Mouse (Mus musculus) hindbrain, postnatal 0 days (tissue): ENCODE data around the gene Bcl9. TPM values are rescaled to one million over a fixed set of nuclear protein-coding genes. Genes with fewer than 3 reads are reported as not detected.
A peak's percentile ranks its signal among the peaks of the same experiment; 100 is the strongest.

ENCODE experiments used
- ATAC-seq: fragments of 200-750 bp; cut with Nextera tagmentation; 2 replicates; pipeline ENCODE4 v1.8.0; 2017; ENCODE audit warnings: mild to moderate bottlenecking, moderate TSS enrichment, moderate library complexity
- DNase-seq: peaks from one replicate; pipeline ENCODE4 v3.0.0-alpha.2; 2015; ENCODE audit warnings: low spot score
- H3K27ac ChIP-seq: fragments of 300-500 bp; sonication (generic); 2 replicates; pipeline ENCODE4 v1.5.1; 2014; ENCODE audit warnings: mild to moderate bottlenecking
- H3K27me3 ChIP-seq: fragments of 300-500 bp; sonication (generic); 2 replicates; pipeline ENCODE4 v1.6.1; 2014; ENCODE audit warnings: low read length, mixed read lengths; ENCODE audit not compliant: insufficient read depth
- H3K36me3 ChIP-seq: fragments of 300-500 bp; sonication (generic); 2 replicates; pipeline ENCODE4 v1.6.1; 2014; ENCODE audit warnings: low read length, mixed read lengths; ENCODE audit not compliant: insufficient read depth
- H3K4me1 ChIP-seq: fragments of 300-500 bp; sonication (generic); 2 replicates; pipeline ENCODE4 v1.6.1; 2014; ENCODE audit warnings: antibody characterized with exemption, low read length, mixed read lengths; ENCODE audit not compliant: insufficient read depth
- H3K4me2 ChIP-seq: fragments of 300-500 bp; sonication (generic); 2 replicates; pipeline ENCODE4 v1.6.1; 2014; ENCODE audit warnings: low read depth, mild to moderate bottlenecking, low read length, moderate library complexity, mixed read lengths
- H3K4me3 ChIP-seq: fragments of 300-500 bp; sonication (generic); 2 replicates; pipeline ENCODE4 v1.5.1; 2014; ENCODE audit warnings: low read length
- H3K9ac ChIP-seq: fragments of 300-500 bp; sonication (generic); replicated peaks from 2 replicates; pipeline ENCODE4 v1.6.1; 2014; ENCODE audit warnings: mild to moderate bottlenecking, low read length, moderate library complexity, mixed read lengths
- H3K9me3 ChIP-seq: fragments of 300-500 bp; sonication (generic); 2 replicates; pipeline ENCODE4 v1.6.1; 2016; ENCODE audit warnings: low read length, mixed read lengths
- CTCF ChIP-seq: IDR thresholded peaks from 2 replicates; pipeline ENCODE4 v1.5.1; 2016; ENCODE audit warnings: antibody characterized with exemption, control low read depth, low read depth
- WGBS: fragments of 180-500 bp; shearing (Covaris S2); extraction: QIAGEN DNeasy Blood & Tissue Kit; methylation state at CpG from one replicate; pipeline ENCODE4 v1.1.7; 2014; 5-methylcytosine and 5-hydroxymethylcytosine counted together
- polyA plus RNA-seq: library from polyadenylated mRNA; unstranded; fragments of >200 nt; fragmentation: Nextera tagmentation; extraction: Ambion mirVana; gene quantifications from 2 replicates; pipeline ENCODE4 v1.2.1, GENCODE M21; 2015
- total RNA-seq: library from RNA; depleted of rRNA; stranded (reverse); fragments of >200 nt; gene quantifications from 2 replicates; pipeline ENCODE4 v1.2.3, GENCODE M21; 2014

Bcl9 gene
- total and polyA plus RNA-seq, 2 experiments from 2014 or later = 30.3 to 53.8 TPM

GRCm38 (mm10) chr3:97227259-97228005 lies 70.3 kb downstream of the Bcl9 start:
- Histone ChIP-seq H3K9ac (peak overlapping the region; percentile 92), H3K36me3 (no peaks in the 10 kb centered on the region), H3K27ac (peak overlapping the region; percentile 83), H3K9me3 (no peaks in the 10 kb centered on the region), H3K4me1 (peaks cover 27% of the 10 kb centered on the region), H3K4me2 (peak overlapping the region; percentile 74), H3K27me3 (no peaks in the 10 kb centered on the region), H3K4me3 (peak overlapping the region; percentile 92)
- 1% methylated on average over 27 of the region's 79 CpGs for WGBS
- DNase-seq (peak; percentile 96), ATAC-seq (peak; percentile 95)
- TF ChIP-seq CTCF = no peak; the same call in 1 of the 2 replicates

GRCm38 (mm10) chr3:97226719-97227118 lies 71.0 kb downstream of the Bcl9 start:
- peak overlapping the region; percentile 83 for H3K27ac ChIP-seq
- H3K27me3 ChIP-seq = no peaks in the 10 kb centered on the region
- TF ChIP-seq CTCF = no peak
- ATAC-seq (peak; percentile 25; the same call in 1 of the 2 replicates), DNase-seq (no peak)
- under 1% methylated on average over 18 of the region's 18 CpGs for WGBS
- peak overlapping the region; percentile 92 for H3K4me3 ChIP-seq
- 0 out of 2 replicates have a peak, but pooled peaks cover 4% of the 10 kb centered on the region for H3K36me3 ChIP-seq
- H3K9me3 ChIP-seq = no peaks in the 10 kb centered on the region
- H3K4me1 ChIP-seq = peaks cover 27% of the 10 kb centered on the region
- peak overlapping the region; percentile 92 for H3K9ac ChIP-seq
- peak overlapping the region; percentile 74 for H3K4me2 ChIP-seq

GRCm38 (mm10) chr3:97225231-97225630 lies 72.5 kb downstream of the Bcl9 start:
- Histone ChIP-seq H3K9me3 (no peaks in the 10 kb centered on the region), H3K4me2 (no peak overlapping the region), H3K27ac (no peak overlapping the region), H3K9ac (no peak overlapping the region), H3K36me3 (peaks cover 11% of the 10 kb centered on the region; the same call in 1 of the 2 replicates), H3K4me3 (no peak overlapping the region), H3K4me1 (peaks cover 27% of the 10 kb centered on the region), H3K27me3 (no peaks in the 10 kb centered on the region)
- DNase-seq (no peak), ATAC-seq (no peak)
- WGBS = 70% methylated on average over 5 of the region's 5 CpGs
- no peak for TF ChIP-seq CTCF

GRCm38 (mm10) chr3:97223261-97223660 lies 74.5 kb downstream of the Bcl9 start:
- 66% methylated on average over 9 of the region's 9 CpGs for WGBS
- Histone ChIP-seq H3K27ac (no peak overlapping the region), H3K4me3 (no peak overlapping the region), H3K36me3 (peaks cover 18% of the 10 kb centered on the region; the same call in 1 of the 2 replicates), H3K9ac (no peak overlapping the region), H3K4me1 (peaks cover 23% of the 10 kb centered on the region), H3K9me3 (no peaks in the 10 kb centered on the region), H3K27me3 (no peaks in the 10 kb centered on the region), H3K4me2 (no peak overlapping the region)
- no peak for TF ChIP-seq CTCF
- ATAC-seq = no peak
- no peak for DNase-seq

GRCm38 (mm10) chr3:97215526-97215925 lies 82.2 kb downstream of the Bcl9 start:
- TF ChIP-seq CTCF = no peak
- peaks cover 58% of the 10 kb centered on the region for H3K36me3 ChIP-seq
- no peaks in the 10 kb centered on the region for H3K9me3 ChIP-seq
- H3K4me3 ChIP-seq = no peak overlapping the region
- no peaks in the 10 kb centered on the region for H3K4me1 ChIP-seq
- no peak overlapping the region for H3K9ac ChIP-seq
- no peak overlapping the region for H3K4me2 ChIP-seq
- DNase-seq = no peak
- H3K27me3 ChIP-seq = no peaks in the 10 kb centered on the region
- 64% methylated on average over 3 of the region's 3 CpGs for WGBS
- no peak overlapping the region for H3K27ac ChIP-seq
- ATAC-seq = no peak

- Histone ChIP-seq H3K9ac (no peak overlapping the region), H3K4me3 (no peak overlapping the region), H3K9me3 (no peaks in the 10 kb centered on the region), H3K36me3 (peaks cover 67% of the 10 kb centered on the region), H3K4me2 (no peak overlapping the region), H3K27me3 (no peaks in the 10 kb centered on the region), H3K4me1 (no peaks in the 10 kb centered on the region), H3K27ac (no peak overlapping the region)
- 27% methylated on average over 1 of the region's 1 CpGs for WGBS
- DNase-seq = peak; percentile 60
- no peak for TF ChIP-seq CTCF
- ATAC-seq = no peak
These were observed 83.3 kb downstream of the Bcl9 start for GRCm38 (mm10) chr3:97214439-97214838.

GRCm38 (mm10) chr3:97213871-97214270 lies 83.8 kb downstream of the Bcl9 start:
- Histone ChIP-seq H3K4me3 (no peak overlapping the region), H3K36me3 (peaks cover 63% of the 10 kb centered on the region), H3K9me3 (no peaks in the 10 kb centered on the region), H3K27me3 (no peaks in the 10 kb centered on the region), H3K4me1 (no peaks in the 10 kb centered on the region), H3K27ac (no peak overlapping the region), H3K9ac (no peak overlapping the region), H3K4me2 (no peak overlapping the region)
- no peak for DNase-seq
- WGBS = 89% methylated on average over 10 of the region's 10 CpGs
- ATAC-seq = no peak
- TF ChIP-seq CTCF = no peak
